Mouse (Mus musculus): Measurements from ENCODE around the gene Smpd3.
"Not testable (repeated sequence)": the region's sequence is repeated elsewhere in the genome, so short reads cannot be mapped to it uniquely, and the experiment has no call there.

The Smpd3 gene

DNA sequence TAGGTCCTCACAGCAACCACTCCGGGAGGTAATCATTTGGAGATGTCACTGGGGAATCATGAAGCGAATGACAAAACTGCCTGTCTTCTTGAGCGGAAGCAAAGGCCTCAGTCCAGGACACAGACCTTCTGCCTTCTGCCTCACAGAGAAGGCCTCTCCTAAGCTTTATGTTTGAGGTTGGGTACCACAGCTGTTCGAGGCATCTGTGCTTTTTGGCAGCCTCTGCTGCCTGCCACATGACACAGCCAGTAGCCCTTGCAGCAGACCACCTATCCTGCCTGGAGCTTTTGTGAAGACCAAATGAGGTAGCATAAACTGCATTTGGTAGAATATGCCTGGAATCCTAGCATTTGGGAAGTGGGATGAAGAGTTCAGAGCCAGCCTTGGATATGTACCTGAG, 11.2 kb downstream of the Smpd3 start:
- no peak for DNase-seq (ENCODE audit: low read depth, low spot score)

DNA sequence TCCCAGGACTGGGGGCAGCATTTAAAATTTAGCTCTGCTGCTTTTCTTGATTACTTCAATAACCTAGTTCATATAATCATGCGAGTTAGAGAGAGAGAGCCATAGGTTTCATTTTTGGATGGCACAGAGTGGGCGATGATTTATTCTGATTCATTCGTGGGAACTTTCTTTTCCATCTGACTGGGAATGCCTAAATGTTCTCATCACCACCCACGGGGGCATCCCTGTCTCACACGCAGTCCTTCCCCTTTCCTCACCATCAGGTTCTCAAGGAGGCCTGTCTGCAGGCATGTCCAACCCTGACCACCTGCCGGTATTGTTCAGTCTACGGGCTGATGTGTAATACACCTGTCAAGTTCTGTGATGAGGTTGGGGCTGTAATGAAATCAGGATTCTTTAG, 16.4 kb downstream of the Smpd3 start:
- DNase-seq (ENCODE audit: low read depth, low spot score) = no peak

DNA sequence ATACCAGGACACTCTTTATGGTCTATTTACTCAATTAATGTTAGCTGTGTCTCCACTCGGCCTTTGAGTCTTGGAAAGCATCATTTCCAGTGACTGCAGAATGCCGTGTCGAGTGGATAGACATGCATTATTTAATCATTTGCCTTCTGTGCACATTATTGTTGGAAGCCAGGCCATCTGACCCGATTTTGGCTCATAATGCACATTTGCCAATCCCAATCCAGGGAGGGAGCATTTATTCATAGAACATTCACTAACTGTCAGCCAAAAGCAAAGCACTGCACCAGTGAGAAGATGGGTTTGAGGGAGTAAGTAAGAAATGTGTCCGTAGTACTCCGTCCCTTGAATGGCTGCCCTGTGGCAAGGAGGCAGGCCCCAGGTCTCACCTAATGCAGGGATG, 17.8 kb downstream of the Smpd3 start:
- DNase-seq (ENCODE audit: low read depth, low spot score) = no peak

DNA sequence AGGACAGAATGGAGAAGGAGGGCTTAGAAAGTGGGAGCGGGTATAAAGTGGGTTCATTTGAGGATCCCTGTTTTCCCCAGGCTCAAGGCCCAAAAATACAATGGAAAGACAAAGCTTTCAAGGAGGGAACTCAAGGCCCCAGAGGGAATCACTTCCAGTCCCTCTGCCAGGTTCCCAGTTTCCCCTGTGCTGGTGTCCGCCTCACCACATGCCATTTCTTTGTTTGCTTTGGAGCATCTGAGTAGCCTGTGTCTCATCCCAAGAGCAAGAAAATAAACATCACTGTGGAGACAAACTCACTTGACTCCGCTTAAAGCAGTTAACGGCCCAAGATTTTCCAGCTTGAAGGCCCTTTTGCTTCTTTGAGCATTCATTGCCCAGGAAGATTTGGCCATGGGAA, 20.7 kb downstream of the Smpd3 start:
- DNase-seq (ENCODE audit: low read depth, low spot score) = no peak

DNA sequence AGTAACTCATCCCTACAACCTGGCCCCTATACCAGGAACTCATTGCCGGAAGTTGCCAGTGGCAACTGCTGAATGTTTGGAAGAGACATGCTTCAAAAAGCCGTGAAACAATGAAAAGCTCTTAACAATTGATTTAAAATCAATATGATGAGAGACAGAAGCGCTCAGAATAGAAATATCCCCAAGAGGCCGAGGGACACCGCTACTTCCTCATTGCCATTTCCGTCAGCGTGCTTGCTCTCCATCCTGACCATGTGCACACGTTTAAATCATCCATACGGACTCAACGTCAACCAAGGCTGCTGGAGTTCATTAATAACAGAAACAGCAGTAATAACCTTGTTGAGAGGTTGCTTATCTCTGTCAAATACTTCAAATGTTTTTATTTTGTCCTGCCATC, 21.3 kb downstream of the Smpd3 start:
- no peak for DNase-seq (ENCODE audit: low read depth, low spot score)

DNA sequence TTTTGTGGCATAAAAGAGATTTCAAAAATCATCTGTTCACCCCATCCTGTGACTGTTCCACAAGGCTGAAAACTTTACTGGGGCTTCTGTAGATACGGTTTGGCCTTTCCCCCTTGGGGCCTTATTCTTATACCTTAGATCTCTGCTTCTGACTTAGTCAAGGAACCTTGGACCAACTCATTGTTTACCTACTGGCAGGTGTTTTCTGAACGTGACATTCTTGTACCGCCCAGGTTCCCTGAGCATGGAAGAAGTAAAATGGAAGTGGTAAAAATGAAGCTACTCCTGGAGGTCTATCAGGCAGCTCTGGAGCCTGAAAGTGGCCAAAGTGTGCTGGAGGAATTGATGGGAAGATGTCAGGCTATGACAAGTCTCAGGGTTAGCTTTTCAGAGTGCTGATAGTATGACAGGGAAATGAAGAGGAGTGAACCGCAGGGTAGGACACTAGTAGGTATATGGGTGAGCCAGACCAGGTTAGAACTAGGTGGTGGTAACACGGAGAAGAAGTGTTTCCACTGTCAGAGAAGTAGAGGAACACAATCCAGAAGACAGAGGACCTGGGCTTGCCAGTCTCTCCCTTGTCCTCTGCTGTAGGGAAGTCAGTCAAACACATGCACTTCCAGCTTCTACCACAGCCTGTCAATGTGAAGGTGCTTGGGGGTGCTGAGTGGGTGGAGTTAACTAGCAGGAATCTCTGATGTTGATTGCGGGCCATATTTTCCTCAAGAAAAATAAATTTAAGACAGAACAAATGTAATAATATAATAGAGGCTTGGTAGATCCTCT, 22.2 kb downstream of the Smpd3 start:
- no peak for DNase-seq (ENCODE audit: low read depth, low spot score)

DNA sequence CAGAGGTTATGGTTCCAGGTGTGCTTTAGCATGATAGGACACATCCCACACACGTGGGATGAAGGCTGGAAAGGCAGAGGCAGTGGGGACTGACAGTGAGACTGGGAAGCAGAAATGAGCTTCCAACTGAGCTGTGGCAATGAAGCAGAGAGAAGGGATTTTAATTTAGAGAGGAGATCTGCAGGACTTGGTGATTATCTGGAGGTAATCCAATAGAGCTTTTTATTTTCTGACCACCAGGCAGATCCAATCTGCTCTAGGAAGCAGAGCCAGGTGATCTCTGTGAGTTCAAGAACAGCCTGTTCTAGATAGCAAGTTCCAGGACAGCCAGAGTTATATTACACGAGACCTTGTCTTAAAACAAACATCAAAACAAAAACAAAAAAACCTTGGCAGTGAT, 24.0 kb downstream of the Smpd3 start:
- DNase-seq (ENCODE audit: low read depth, low spot score) = no peak

DNA sequence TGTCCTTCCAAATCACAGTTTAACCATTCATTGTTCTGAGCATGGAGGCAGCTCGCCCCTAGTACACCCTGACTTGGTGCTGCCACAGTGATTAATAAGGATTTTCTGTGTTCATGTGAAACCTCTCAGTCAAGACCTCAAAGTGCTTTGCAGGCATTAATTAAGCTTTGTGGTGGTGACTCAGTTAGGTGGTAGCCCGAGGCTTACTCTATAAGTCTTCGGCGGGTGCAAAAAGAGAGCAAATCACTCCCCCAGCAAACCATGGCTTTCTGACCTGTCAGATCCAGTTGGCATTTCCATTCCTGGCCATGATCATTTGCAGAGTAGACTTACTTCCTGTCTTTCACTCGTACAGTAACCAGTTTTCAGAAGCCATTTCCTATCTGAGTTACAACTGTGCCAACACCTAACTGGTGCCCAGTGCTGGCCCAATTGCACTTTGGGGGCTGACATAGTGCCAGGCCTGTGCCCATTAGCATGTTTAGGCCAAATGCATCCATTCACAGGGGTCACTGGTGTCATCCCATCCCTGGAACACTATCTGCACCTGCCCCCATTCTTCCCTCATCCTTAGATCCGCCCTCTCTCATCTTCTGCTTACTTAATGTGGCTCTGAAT, 24.6 kb downstream of the Smpd3 start:
- DNase-seq (ENCODE audit: low read depth, low spot score) = no peak

DNA sequence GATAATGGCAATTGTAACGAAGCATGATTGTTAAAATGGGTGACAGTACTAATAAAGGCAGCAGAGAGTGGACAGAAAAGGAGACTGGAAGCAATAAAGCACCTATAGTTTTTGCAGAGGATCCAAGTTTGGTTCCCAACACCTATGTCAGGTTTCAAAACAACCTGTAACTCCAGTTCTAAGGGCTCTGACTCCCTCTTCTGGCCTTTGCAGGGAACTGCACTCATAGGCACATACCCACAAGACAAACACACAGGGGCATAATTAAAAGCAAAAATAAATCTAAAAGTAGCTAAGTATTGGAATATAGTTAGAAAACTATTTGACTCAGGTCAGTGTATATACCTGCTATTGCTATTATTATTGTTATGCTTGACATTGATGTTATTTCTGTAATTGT, 25.8 kb downstream of the Smpd3 start:
- DNase-seq (ENCODE audit: low read depth, low spot score) = no peak

DNA sequence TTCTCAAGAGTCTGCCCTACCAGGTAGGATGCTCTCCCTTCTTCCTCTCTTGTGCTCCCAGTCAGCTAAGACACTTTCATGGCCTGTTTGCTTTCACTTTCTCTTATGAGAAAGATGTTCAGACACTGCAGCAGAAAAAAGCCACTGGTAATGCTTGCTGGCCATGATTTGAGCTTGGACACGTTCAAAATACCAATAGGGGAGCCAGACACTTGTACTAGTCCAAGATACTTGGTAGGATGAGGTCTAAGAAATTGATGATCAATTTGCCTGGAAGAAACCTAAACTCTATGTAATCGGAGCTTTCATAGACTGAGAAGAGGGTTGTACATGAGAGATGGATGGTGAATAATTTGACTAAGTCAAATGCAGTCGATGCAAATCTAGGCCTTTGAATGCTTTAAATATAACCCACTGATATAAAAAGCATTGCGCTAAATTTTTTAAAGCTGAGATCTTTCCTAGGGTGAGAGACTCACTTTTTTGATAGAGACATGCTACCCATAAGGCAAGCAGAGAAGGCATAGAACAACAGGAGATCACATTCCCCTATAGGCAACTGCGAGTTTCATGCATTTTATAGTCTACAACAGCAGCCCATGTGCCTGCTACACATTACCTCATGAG, 27.6 kb downstream of the Smpd3 start:
- no peak for DNase-seq (ENCODE audit: low read depth, low spot score)

DNA sequence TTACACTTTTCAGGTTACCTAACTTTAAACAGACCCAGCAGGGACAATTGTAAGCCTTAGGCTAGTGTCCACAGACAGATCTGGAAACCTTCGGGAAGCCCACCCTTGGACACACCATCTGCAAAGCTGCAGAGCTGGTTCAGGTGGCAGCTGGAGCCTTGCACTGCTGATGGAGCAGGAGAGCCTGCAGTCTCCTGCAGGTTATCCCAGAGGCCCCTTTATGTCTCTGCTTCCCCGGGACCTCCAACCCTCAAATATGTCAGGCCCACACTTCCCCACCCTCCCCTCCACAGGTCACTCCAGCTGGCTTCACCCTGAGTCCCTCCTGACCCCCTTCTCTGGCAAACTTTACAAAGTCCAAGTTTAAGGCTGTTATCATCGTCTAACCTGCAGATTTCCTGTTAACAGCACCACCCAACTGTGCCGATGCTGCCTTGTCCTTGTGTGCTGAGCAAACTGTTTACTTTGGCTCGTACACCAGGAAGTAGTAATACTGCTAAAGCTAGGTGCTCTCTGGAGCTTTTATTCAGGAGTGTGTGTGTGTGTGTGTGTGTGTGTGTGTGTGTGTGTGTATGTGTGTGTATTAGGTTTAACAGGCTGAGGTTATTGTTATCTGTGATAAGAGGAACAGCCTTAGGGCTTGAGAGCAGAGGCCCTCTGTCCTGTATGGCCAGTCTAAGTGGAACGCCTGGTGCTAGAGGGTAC, 29.6 kb downstream of the Smpd3 start:
- not testable (repeated sequence) for DNase-seq (ENCODE audit: low read depth, low spot score)

DNA sequence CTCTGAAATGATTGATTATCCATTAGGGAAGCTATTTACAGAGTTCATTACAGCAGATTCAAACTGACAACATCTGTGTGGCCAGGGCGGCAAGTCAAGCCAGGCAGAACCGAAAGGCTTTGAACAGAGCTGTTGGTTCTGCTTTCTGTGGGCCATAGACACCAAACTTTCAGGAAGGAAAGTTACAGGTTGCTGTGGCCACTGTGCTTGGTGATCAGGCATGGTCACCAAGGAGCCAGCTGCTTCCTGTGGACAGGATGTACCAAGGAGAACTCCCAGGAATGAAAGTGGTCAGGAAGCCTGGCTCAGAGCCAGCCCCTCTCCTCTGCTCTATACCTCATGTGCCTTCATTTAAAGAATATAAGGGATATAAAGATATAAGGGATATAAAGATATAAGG, 30.2 kb downstream of the Smpd3 start:
- no peak for DNase-seq (ENCODE audit: low read depth, low spot score)

DNA sequence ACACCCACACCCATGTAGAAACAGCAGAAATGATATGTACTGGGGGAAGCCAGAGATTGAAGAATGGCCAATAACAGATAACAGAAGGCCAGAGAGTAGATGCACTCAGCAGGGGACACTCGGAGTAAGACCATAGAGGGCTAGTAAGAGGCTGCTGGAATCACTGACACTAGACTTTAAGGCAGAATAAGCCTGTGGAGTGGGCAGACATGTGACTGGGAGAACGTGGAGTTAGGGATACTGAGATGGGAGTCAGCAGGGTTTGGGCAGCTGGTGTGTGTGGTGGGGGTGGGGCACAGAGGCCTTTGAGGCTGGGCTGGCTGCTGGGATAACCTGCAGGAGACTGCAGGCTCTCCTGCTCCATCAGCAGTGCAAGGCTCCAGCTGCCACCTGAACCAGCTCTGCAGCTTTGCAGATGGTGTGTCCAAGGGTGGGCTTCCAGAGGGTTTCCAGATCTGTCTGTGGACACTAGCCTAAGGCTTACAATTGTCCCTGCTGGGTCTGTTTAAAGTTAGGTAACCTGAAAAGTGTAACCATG, 31.0 kb downstream of the Smpd3 start:
- not testable (repeated sequence) for DNase-seq (ENCODE audit: low read depth, low spot score)

DNA sequence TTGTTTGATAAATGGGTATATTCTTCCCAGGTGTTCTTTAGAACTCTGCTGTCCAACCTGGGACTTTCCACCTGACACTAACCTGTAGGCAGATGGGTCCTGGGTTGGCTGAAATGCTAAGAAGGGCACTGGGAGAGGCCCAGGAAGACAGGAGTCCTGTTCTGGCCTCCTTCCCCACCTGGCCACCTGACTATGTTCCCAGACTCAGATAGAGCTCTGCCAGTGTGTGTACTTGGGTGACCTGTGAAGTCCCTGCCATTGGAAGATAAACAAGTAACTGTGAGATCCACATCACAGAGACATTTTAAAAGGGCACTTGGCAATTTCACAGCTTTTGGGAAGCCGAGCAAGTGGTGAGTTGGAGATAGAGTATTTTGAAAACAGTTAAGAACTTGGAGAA, 31.7 kb downstream of the Smpd3 start:
- no peak for DNase-seq (ENCODE audit: low read depth, low spot score)

DNA sequence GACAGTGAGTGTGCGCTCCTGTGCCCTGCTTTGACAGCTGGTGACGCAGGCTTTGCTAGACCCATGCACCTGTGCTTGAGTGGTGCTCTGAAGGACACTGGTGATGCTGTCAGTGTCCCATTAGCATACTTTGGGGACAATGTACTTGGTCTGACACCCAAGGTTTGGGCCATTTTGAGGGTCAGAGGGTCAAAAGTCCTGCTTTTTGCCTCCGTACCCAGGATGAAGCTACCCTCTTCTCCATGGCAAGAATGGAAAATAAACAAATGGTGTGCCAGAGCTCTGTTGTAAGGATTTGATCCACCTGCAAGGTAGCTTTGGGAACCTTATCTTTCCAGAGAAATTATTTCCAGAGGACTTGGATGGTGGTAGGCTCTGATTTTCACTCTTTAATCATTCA, 32.5 kb downstream of the Smpd3 start:
- DNase-seq (ENCODE audit: low read depth, low spot score) = no peak

DNA sequence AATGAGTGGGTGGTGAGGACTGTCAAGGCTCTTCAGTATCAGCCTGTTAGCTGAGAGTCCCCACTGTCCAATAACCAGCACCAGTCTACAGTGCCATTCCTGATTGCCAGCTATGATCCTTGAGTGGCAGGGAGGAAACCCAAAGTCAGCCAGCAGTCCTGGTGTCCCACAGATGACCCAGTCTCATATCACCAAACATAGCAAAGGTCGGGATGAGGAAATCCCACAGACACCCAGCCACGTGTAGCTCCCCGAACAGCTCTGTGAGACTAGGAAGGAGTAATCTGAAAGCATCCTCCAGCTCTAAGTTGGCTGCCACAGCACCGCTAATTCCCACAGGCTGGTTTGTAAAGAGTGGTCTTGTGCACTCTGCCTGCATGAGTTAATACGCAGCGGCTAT, 33.5 kb downstream of the Smpd3 start:
- DNase-seq (ENCODE audit: low read depth, low spot score) = no peak

DNA sequence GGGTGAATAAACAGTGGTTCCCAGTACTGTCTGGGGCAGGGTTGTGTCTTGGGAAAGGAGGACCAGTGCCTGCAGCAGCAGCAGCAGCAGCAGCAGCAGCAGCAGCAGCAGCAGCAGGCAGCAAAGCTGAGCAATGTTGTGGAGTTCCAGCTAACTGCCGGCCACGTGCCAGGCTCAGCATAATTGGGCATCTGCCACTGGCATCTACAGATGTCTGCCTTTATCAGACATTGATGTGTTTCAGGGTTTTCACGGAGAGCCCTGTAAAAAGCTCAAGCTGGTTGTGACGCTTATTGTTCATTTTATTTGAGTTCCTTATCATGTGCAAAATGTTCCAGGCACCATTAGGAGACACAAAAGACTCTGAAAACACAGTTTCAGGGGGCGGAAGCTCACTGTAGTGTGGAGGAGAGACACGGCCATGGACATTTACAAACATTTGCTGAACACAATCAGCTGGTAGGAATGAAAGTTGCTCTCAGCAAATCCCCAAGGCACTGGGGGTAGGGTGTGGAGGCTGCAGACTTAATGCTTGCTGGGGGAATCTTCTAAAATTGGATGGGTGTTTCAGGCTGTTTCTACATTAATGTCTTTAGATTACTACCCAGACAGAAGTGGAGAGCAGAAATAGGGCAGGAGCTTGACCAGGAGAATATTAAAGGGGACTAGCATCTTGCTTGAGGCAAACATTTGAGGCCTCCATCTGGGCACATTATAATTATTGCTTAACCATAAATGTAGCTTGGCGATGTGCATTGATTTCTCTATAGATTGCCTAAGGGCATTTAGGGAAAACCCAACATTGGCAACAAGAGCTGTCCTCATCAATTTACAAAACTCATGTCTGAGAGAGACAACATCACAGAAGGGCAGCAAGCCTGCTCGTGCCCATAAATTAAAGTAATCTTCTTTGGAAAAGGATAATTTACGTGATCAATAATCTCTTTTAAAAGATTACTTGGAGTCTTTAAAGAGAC, 36.8 kb downstream of the Smpd3 start:
- DNase-seq (ENCODE audit: low read depth, low spot score) = no peak

DNA sequence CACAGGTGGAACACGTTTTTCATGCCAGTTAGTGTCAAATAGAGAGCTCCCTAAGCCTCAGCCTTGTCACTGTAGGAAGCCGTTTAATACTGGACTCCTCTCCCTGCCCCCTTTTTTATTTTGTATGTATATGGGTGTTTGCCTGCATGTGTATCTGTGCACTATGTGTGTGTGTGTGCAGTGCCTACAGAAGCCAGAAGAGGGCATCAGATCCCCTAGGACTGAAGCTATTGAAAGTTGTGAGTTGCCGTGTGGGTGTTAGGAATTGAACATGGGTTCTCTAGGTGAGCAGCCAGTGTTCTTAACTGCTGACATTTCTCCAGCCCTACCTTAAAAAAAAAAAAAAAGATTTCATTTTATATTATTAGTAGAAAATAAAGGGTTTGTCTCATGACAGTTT, 38.1 kb downstream of the Smpd3 start:
- no peak for DNase-seq (ENCODE audit: low read depth, low spot score)

DNA sequence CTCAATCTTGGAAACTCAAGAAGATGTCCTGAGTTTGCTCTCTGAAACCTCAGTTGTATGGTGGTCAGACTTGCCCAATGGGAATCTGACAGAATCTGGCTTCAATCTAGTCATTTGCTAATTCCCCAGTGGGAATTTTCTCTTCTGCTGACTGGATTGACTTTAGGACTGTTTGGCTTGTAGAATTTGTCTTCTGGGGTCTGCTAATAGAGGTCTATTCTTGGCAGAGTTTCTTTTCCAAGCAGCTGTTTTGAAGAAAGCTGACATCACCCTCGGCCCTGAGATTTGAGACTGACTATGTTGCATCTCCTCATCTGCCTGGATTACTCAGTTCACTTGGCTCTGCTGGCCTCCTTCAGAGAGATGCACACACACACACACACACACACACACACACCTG, 38.9 kb downstream of the Smpd3 start:
- DNase-seq (ENCODE audit: low read depth, low spot score) = no peak

DNA sequence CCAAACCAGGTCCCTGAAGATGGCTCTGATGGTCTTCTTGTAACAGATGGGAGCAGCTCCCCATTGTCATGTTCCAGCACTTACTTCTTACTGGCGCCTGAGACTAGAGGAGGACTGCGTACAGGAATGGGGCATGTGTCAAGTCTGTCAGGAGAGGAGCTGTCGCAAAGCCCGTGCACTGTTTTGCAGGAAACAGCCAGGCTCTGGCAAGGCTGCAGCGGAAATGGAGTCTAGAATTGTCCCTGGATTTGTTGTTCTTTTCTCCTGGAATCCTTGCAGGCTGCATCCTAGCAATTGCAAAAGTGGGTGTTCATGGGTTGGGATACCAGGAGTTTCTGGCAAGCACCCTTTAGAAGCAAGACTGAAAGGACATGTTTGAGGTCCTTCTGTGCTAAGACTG, 39.5 kb downstream of the Smpd3 start:
- no peak for DNase-seq (ENCODE audit: low read depth, low spot score)

Measured in forelimb bud, embryonic 11.5 days (tissue).